Mouse (Mus musculus): ENCODE data around the gene Dscaml1.

The Dscaml1 gene

GRCm38 (mm10) chr9:45426456-45426855 lies at the start of gene Dscaml1:
Dscaml1 (plus strand) TSS chr9:45426628.
- peak; percentile 72 to 79 for DNase-seq

- DNase-seq = peak; percentile 62 to 73
Observed at GRCm38 (mm10) chr9:45376883-45377282, 49.5 kb upstream of the Dscaml1 start.

- peak; percentile 67 to 79 for DNase-seq
Observed at GRCm38 (mm10) chr9:45380411-45381251, 45.8 kb upstream of the Dscaml1 start.

- peak in 1 of 2 experiments; percentile 45 for DNase-seq
Observed at GRCm38 (mm10) chr9:45382336-45382735, 44.1 kb upstream of the Dscaml1 start.

GRCm38 (mm10) chr9:45382834-45383233 lies 43.6 kb upstream of the Dscaml1 start:
- DNase-seq = no peak

- no peak for DNase-seq
Observed at GRCm38 (mm10) chr9:45383883-45384282, 42.5 kb upstream of the Dscaml1 start.

GRCm38 (mm10) chr9:45386698-45387097 lies 39.7 kb upstream of the Dscaml1 start:
- no peak for DNase-seq

- DNase-seq = peak; percentile 88 to 95
Observed at GRCm38 (mm10) chr9:45388385-45388994, 37.9 kb upstream of the Dscaml1 start.

GRCm38 (mm10) chr9:45389596-45389995 lies 36.8 kb upstream of the Dscaml1 start:
- no peak for DNase-seq

GRCm38 (mm10) chr9:45391299-45391698 lies 35.1 kb upstream of the Dscaml1 start:
- DNase-seq = no peak

- no peak for DNase-seq
Observed at GRCm38 (mm10) chr9:45395218-45395617, 31.2 kb upstream of the Dscaml1 start.

- no peak for DNase-seq
Observed at GRCm38 (mm10) chr9:45395796-45396195, 30.6 kb upstream of the Dscaml1 start.

- peak; percentile 76 to 78 for DNase-seq
Observed at GRCm38 (mm10) chr9:45398336-45398735, 28.1 kb upstream of the Dscaml1 start.

GRCm38 (mm10) chr9:45399434-45399833 lies 27.0 kb upstream of the Dscaml1 start, which contains the start of gene Fxyd2:
Fxyd2 (plus strand) TSS chr9:45399669.
- DNase-seq = no peak

GRCm38 (mm10) chr9:45401851-45402250 lies 24.6 kb upstream of the Dscaml1 start:
- no peak for DNase-seq

GRCm38 (mm10) chr9:45402957-45403356 lies 23.5 kb upstream of the Dscaml1 start:
- DNase-seq = no peak

GRCm38 (mm10) chr9:45405694-45406093 lies 20.7 kb upstream of the Dscaml1 start:
- no peak for DNase-seq

- DNase-seq = no peak
Observed at GRCm38 (mm10) chr9:45406808-45407207, 19.6 kb upstream of the Dscaml1 start.

GRCm38 (mm10) chr9:45407706-45408675 lies 18.4 kb upstream of the Dscaml1 start:
- DNase-seq = peak; percentile 86 to 88

GRCm38 (mm10) chr9:45410193-45410592 lies 16.2 kb upstream of the Dscaml1 start:
- no peak for DNase-seq

GRCm38 (mm10) chr9:45410614-45411013 lies 15.8 kb upstream of the Dscaml1 start:
- DNase-seq = no peak

GRCm38 (mm10) chr9:45411111-45411510 lies 15.3 kb upstream of the Dscaml1 start:
- DNase-seq = no peak

GRCm38 (mm10) chr9:45411803-45412202 lies 14.6 kb upstream of the Dscaml1 start:
- peak; percentile 67 to 70 for DNase-seq

All from cerebellum, adult 18-20 months (tissue).